Mouse (Mus musculus): Measurements from ENCODE around the gene Apobec4.

- no peak for TF ChIP-seq CTCF (IDR thresholded peaks at IDR 0.05; ENCODE audit: insufficient read depth, low read depth, low read length)
- no peak for TF ChIP-seq POLR2A (IDR thresholded peaks at IDR 0.05; ENCODE audit: insufficient read depth, low read depth, low read length)
Measured at GRCm38 (mm10) chr1:152721535-152722198, 28.7 kb upstream of the Apobec4 start.
